Comparison of ENCODE assay signal across 7 mouse cellular contexts in the genomic region with DNA sequence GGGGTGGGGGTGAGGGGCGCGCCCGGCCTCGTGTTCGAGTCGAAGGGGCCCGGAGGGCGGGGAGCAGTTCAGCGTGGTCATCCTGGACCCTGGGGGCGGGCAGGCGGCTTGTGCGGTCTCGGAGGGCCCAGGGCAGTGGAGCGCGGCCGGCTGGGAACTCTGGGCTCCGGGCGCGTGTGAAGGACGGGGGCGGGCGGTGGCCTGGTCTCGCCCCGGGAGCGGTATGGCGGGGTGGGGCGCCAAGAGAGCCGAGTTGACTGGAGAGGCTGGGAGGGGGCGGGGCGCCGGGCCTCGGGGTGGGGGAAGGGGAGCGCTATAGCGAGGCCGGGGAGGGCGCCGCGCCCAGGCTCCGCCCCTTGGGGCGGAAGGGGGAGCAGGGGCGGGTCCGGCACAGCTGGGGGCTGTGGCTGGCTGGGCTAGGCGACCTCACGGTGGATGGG. TPM values are rescaled to one million over a fixed set of nuclear protein-coding genes. Genes with fewer than 3 reads are reported as not detected.
DNase-seq lines count a peak whose midpoint lies in the region; ATAC-seq lines count a peak whose summit lies in the region.

No protein-coding gene starts in this region.

- peak overlapping the region; percentile 98 for H3K27ac ChIP-seq in intestine, embryonic 14.5 days (ENCODE audit: low read depth)
- peak overlapping the region; percentile 99 for H3K27ac ChIP-seq in limb, embryonic 12.5 days
- peak overlapping the region; percentile 97 for H3K27ac ChIP-seq in midbrain, embryonic 12.5 days (replicated peaks)

- H3K4me3 ChIP-seq in intestine, embryonic 14.5 days (ENCODE audit: low read depth, low read length), result peak overlapping the region; percentile 77
- peak overlapping the region; percentile 92 for H3K4me3 ChIP-seq in limb, embryonic 12.5 days (replicated peaks)
- H3K4me3 ChIP-seq in midbrain, embryonic 12.5 days, result peak overlapping the region; percentile 95

- no peaks in the 10 kb centered on the region for H3K9me3 ChIP-seq in intestine, embryonic 14.5 days (ENCODE audit: control insufficient read depth, low read length)
- H3K9me3 ChIP-seq in limb, embryonic 12.5 days, result no peaks in the 10 kb centered on the region
- no peaks in the 10 kb centered on the region for H3K9me3 ChIP-seq in midbrain, embryonic 12.5 days

- H3K4me2 ChIP-seq in intestine, embryonic 14.5 days (ENCODE audit: low read length), result peak overlapping the region; percentile 57
- peak overlapping the region; percentile 58 for H3K4me2 ChIP-seq in limb, embryonic 12.5 days
- peak overlapping the region; percentile 60 for H3K4me2 ChIP-seq in midbrain, embryonic 12.5 days (replicated peaks)

- peak; percentile 67 to 81 for DNase-seq in cerebellum, postnatal 36 days
- peak; percentile 93 for DNase-seq in gastrocnemius, postnatal 14 days
- DNase-seq in intestine, embryonic 14.5 days (ENCODE audit: low spot score), result peak; percentile 91
- peak; percentile 89 to 90 for DNase-seq in spleen, adult 18-20 months

- peak overlapping the region; percentile 88 for H3K9ac ChIP-seq in intestine, embryonic 14.5 days (ENCODE audit: low read length)
- peak overlapping the region; percentile 96 for H3K9ac ChIP-seq in limb, embryonic 12.5 days (replicated peaks)
- H3K9ac ChIP-seq in midbrain, embryonic 12.5 days (replicated peaks), result peak overlapping the region; percentile 98

- peak; percentile 13 for ATAC-seq in activated CD4-positive, CD25-positive, alpha-beta regulatory T cell, adult 4 months
- peak; percentile 54 for ATAC-seq in intestine, embryonic 14.5 days (replicated peaks; ENCODE audit: low FRiP score, low TSS enrichment, low read depth)
- peak; percentile 34 for ATAC-seq in limb, embryonic 12.5 days (ENCODE audit: insufficient number of reproducible peaks, insufficient read depth, low FRiP score, low TSS enrichment, low read depth)
- ATAC-seq in midbrain, embryonic 12.5 days (ENCODE audit: low FRiP score, low read depth), result peak; percentile 36

- peaks cover 41% of the 10 kb centered on the region for H3K36me3 ChIP-seq in intestine, embryonic 14.5 days (ENCODE audit: control insufficient read depth, insufficient read depth, low read length)
- H3K36me3 ChIP-seq in limb, embryonic 12.5 days, result peaks cover 49% of the 10 kb centered on the region
- H3K36me3 ChIP-seq in midbrain, embryonic 12.5 days, result peaks cover 38% of the 10 kb centered on the region

- peaks cover 30% of the 10 kb centered on the region for H3K4me1 ChIP-seq in intestine, embryonic 14.5 days (replicated peaks; ENCODE audit: control insufficient read depth, insufficient read depth, low read length)
- H3K4me1 ChIP-seq in limb, embryonic 12.5 days (replicated peaks), result peaks cover 42% of the 10 kb centered on the region
- peaks cover 40% of the 10 kb centered on the region for H3K4me1 ChIP-seq in midbrain, embryonic 12.5 days

- intact Hi-C loops in gastrocnemius, postnatal 14 days (cut with DNase I; ENCODE audit: low total_unique reads), result no loop called here

- no peaks in the 10 kb centered on the region for H3K27me3 ChIP-seq in intestine, embryonic 14.5 days (replicated peaks; ENCODE audit: control insufficient read depth, insufficient read depth, low read length)
- H3K27me3 ChIP-seq in limb, embryonic 12.5 days, result no peaks in the 10 kb centered on the region
- no peaks in the 10 kb centered on the region for H3K27me3 ChIP-seq in midbrain, embryonic 12.5 days

- under 1% methylated on average over 42 of the region's 44 CpGs for WGBS in intestine, embryonic 14.5 days
- under 1% methylated on average over 39 of the region's 44 CpGs for WGBS in limb, embryonic 12.5 days
- WGBS in midbrain, embryonic 12.5 days, result 1% methylated on average over 18 of the region's 44 CpGs

RNA-seq across cellular contexts. Expression of a gene that starts 1.5 kb away (rescaled TPM):
- polyA plus RNA-seq in activated CD4-positive, CD25-positive, alpha-beta regulatory T cell, adult 4 months (2017; shearing (Covaris generic)), result 10 to 100 TPM; 32.1 to 44.9 TPM
- 10 to 100 TPM; 20.4 to 20.7 TPM for total RNA-seq in gastrocnemius, postnatal 14 days (2021)
- polyA plus RNA-seq in intestine, embryonic 14.5 days (2014; fragmentation: Nextera tagmentation; extraction: Ambion mirVana), result 37.6 and 43.9 TPM in 2 replicates
- 102 and 108 TPM in 2 replicates for polyA plus RNA-seq in limb, embryonic 12.5 days (2016; fragmentation: Nextera tagmentation; extraction: Ambion mirVana)
- polyA plus RNA-seq in midbrain, embryonic 12.5 days (2016; fragmentation: Nextera tagmentation; extraction: Ambion mirVana), result 89.4 and 96.5 TPM in 2 replicates

RNA-seq across cellular contexts. Expression of a gene that starts 3.3 kb away (rescaled TPM):
- polyA plus RNA-seq in activated CD4-positive, CD25-positive, alpha-beta regulatory T cell, adult 4 months (2017; shearing (Covaris generic)), result 1 to 10 TPM; 2.7 to 3.9 TPM
- total RNA-seq in gastrocnemius, postnatal 14 days (2021), result 1 to 10 TPM; 5.1 to 7.8 TPM
- polyA plus RNA-seq in intestine, embryonic 14.5 days (2014; fragmentation: Nextera tagmentation; extraction: Ambion mirVana), result 32.0 and 32.6 TPM in 2 replicates
- polyA plus RNA-seq in limb, embryonic 12.5 days (2016; fragmentation: Nextera tagmentation; extraction: Ambion mirVana), result 69.4 and 69.5 TPM in 2 replicates
- 45.3 and 49.2 TPM in 2 replicates for polyA plus RNA-seq in midbrain, embryonic 12.5 days (2016; fragmentation: Nextera tagmentation; extraction: Ambion mirVana)

RNA-seq across cellular contexts. Expression of a gene that starts 6.1 kb away (rescaled TPM):
- polyA plus RNA-seq in activated CD4-positive, CD25-positive, alpha-beta regulatory T cell, adult 4 months (2017; shearing (Covaris generic)), result 100 to 1,000 TPM; 343 to 373 TPM
- 100 to 1,000 TPM; 170 to 180 TPM for total RNA-seq in gastrocnemius, postnatal 14 days (2021)
- polyA plus RNA-seq in intestine, embryonic 14.5 days (2014; fragmentation: Nextera tagmentation; extraction: Ambion mirVana), result 481 and 495 TPM in 2 replicates
- polyA plus RNA-seq in limb, embryonic 12.5 days (2016; fragmentation: Nextera tagmentation; extraction: Ambion mirVana), result 398 and 426 TPM in 2 replicates
- 552 and 567 TPM in 2 replicates for polyA plus RNA-seq in midbrain, embryonic 12.5 days (2016; fragmentation: Nextera tagmentation; extraction: Ambion mirVana)

RNA-seq across cellular contexts. Expression of a gene that starts 14.8 kb away (rescaled TPM):
- 10 to 100 TPM; 62.1 to 69.7 TPM for polyA plus RNA-seq in activated CD4-positive, CD25-positive, alpha-beta regulatory T cell, adult 4 months (2017; shearing (Covaris generic))
- total RNA-seq in gastrocnemius, postnatal 14 days (2021), result 10 to 100 TPM; 43.0 to 52.9 TPM
- 104 and 119 TPM in 2 replicates for polyA plus RNA-seq in intestine, embryonic 14.5 days (2014; fragmentation: Nextera tagmentation; extraction: Ambion mirVana)
- 124 and 126 TPM in 2 replicates for polyA plus RNA-seq in limb, embryonic 12.5 days (2016; fragmentation: Nextera tagmentation; extraction: Ambion mirVana)
- polyA plus RNA-seq in midbrain, embryonic 12.5 days (2016; fragmentation: Nextera tagmentation; extraction: Ambion mirVana), result 127 and 131 TPM in 2 replicates

RNA-seq across cellular contexts. Expression of a gene that starts 16.1 kb away (rescaled TPM):
- polyA plus RNA-seq in activated CD4-positive, CD25-positive, alpha-beta regulatory T cell, adult 4 months (2017; shearing (Covaris generic)), result 10 to 100 TPM; 21.4 to 24.8 TPM
- total RNA-seq in gastrocnemius, postnatal 14 days (2021), result 100 to 1,000 TPM; 185 to 209 TPM
- 28.6 and 29.3 TPM in 2 replicates for polyA plus RNA-seq in intestine, embryonic 14.5 days (2014; fragmentation: Nextera tagmentation; extraction: Ambion mirVana)
- 24.5 and 27.8 TPM in 2 replicates for polyA plus RNA-seq in limb, embryonic 12.5 days (2016; fragmentation: Nextera tagmentation; extraction: Ambion mirVana)
- polyA plus RNA-seq in midbrain, embryonic 12.5 days (2016; fragmentation: Nextera tagmentation; extraction: Ambion mirVana), result 21.4 and 27.5 TPM in 2 replicates

Comparison
In these comparisons a context has a peak if more than half of its experiments do, and no peak if none do; other contexts are left out.
1. Peak in every context shown above with its lines: DNase-seq, ATAC-seq, H3K4me3 ChIP-seq and H3K27ac ChIP-seq.